Mouse (Mus musculus) testis, adult 2 months (tissue): ENCODE results near the gene Sbno2. TPM values are rescaled to one million over a fixed set of nuclear protein-coding genes. Genes with fewer than 3 reads are reported as not detected.

Experiments
- H3K27ac ChIP-seq: fragments of 200-500 bp; 2 replicates; pipeline ENCODE4 v1.5.1; 2012; ENCODE audit warnings: low read depth, low read length; ENCODE audit not compliant: control insufficient read depth, insufficient read depth
- H3K27me3 ChIP-seq: fragments of 200-500 bp; 2 replicates; pipeline ENCODE4 v1.6.1; 2012; ENCODE audit warnings: mild to moderate bottlenecking, low read length, moderate library complexity; ENCODE audit not compliant: control insufficient read depth, insufficient read depth
- H3K36me3 ChIP-seq: fragments of 200-500 bp; 2 replicates; pipeline ENCODE4 v1.6.1; 2012; ENCODE audit warnings: mild to moderate bottlenecking, low read length; ENCODE audit not compliant: control insufficient read depth, insufficient read depth
- H3K4me1 ChIP-seq: fragments of 200-500 bp; 2 replicates; pipeline ENCODE4 v1.6.1; 2012; ENCODE audit warnings: low read length; ENCODE audit not compliant: control insufficient read depth, insufficient read depth
- H3K4me3 ChIP-seq: fragments of 200-500 bp; 2 replicates; pipeline ENCODE4 v1.5.1; 2012; ENCODE audit warnings: low read depth, mild to moderate bottlenecking, low read length, moderate library complexity, mixed read lengths; ENCODE audit not compliant: control insufficient read depth
- CTCF ChIP-seq: fragments of 200-500 bp; IDR thresholded peaks from 2 replicates; pipeline ENCODE4 v1.5.1; 2012; ENCODE audit warnings: low read depth, mild to moderate bottlenecking, inconsistent platforms, low read length, moderate library complexity; ENCODE audit not compliant: control insufficient read depth, insufficient read depth, insufficient replicate concordance
- POLR2A ChIP-seq: fragments of 200-500 bp; IDR thresholded peaks from 2 replicates; pipeline ENCODE4 v1.6.1; 2012; ENCODE audit warnings: low read depth, mild to moderate bottlenecking, inconsistent platforms, low read length, moderate library complexity; ENCODE audit not compliant: control insufficient read depth
- polyA plus RNA-seq: library from polyadenylated mRNA; depleted of rRNA; stranded (reverse); fragments of >200 nt; gene quantifications from 2 replicates; pipeline ENCODE4 v1.2.3, GENCODE M21; 2012

Sbno2 gene
- polyA plus RNA-seq, 1 experiment = 13.9 TPM

- Histone ChIP-seq H3K4me1 (0 out of 2 replicates have a peak, but pooled peaks cover 2% of the 10 kb centered on the region), H3K27ac (no peak overlapping the region), H3K4me3 (no peak overlapping the region), H3K27me3 (no peaks in the 10 kb centered on the region), H3K36me3 (no peaks in the 10 kb centered on the region; the same call in none of the 2 replicates)
- TF ChIP-seq CTCF (no peak), POLR2A (no peak)
These were observed 18.7 kb upstream of the Sbno2 start for GRCm38 (mm10) chr10:80123932-80124562.

- Histone ChIP-seq H3K36me3 (no peaks in the 10 kb centered on the region; the same call in none of the 2 replicates), H3K27me3 (no peaks in the 10 kb centered on the region), H3K4me1 (peaks cover 16% of the 10 kb centered on the region), H3K27ac (no peak overlapping the region), H3K4me3 (no peak overlapping the region)
- TF ChIP-seq CTCF = no peak
- TF ChIP-seq POLR2A = no peak
These were observed 16.3 kb upstream of the Sbno2 start for GRCm38 (mm10) chr10:80121639-80122038.

- peaks cover 17% of the 10 kb centered on the region for H3K4me1 ChIP-seq
- H3K36me3 ChIP-seq = no peaks in the 10 kb centered on the region; the same call in none of the 2 replicates
- H3K27me3 ChIP-seq = no peaks in the 10 kb centered on the region
- H3K27ac ChIP-seq = no peak overlapping the region
- H3K4me3 ChIP-seq = no peak overlapping the region
- TF ChIP-seq POLR2A = no peak
- TF ChIP-seq CTCF = no peak
These were observed 14.8 kb upstream of the Sbno2 start for GRCm38 (mm10) chr10:80120146-80120545.

GRCm38 (mm10) chr10:80118552-80118951 lies 13.2 kb upstream of the Sbno2 start:
- TF ChIP-seq POLR2A = no peak
- TF ChIP-seq CTCF = no peak
- H3K4me3 ChIP-seq = no peak overlapping the region; the same call in 1 of the 2 replicates
- peaks cover 22% of the 10 kb centered on the region for H3K4me1 ChIP-seq
- H3K36me3 ChIP-seq = no peaks in the 10 kb centered on the region; the same call in none of the 2 replicates
- no peaks in the 10 kb centered on the region for H3K27me3 ChIP-seq
- H3K27ac ChIP-seq = no peak overlapping the region

GRCm38 (mm10) chr10:80117736-80118135 lies 12.4 kb upstream of the Sbno2 start:
- no peaks in the 10 kb centered on the region for H3K27me3 ChIP-seq
- H3K36me3 ChIP-seq = no peaks in the 10 kb centered on the region; the same call in none of the 2 replicates
- H3K4me1 ChIP-seq = peaks cover 23% of the 10 kb centered on the region
- TF ChIP-seq POLR2A (no peak), CTCF (no peak)
- no peak overlapping the region for H3K27ac ChIP-seq
- H3K4me3 ChIP-seq = peak overlapping the region; percentile 79

- H3K36me3 ChIP-seq = no peaks in the 10 kb centered on the region; the same call in none of the 2 replicates
- TF ChIP-seq POLR2A (0 out of 2 replicates have a peak, but pooled peaks have one; percentile 11), CTCF (no peak)
These were observed 11.7 kb upstream of the Sbno2 start for GRCm38 (mm10) chr10:80116927-80117691.

GRCm38 (mm10) chr10:80116563-80116926 lies 11.2 kb upstream of the Sbno2 start:
- TF ChIP-seq POLR2A (no peak), CTCF (no peak; the same call in 1 of the 2 replicates)
- peaks cover 23% of the 10 kb centered on the region for H3K4me1 ChIP-seq
- H3K27ac ChIP-seq = peak overlapping the region; percentile 76
- H3K4me3 ChIP-seq = peak overlapping the region; percentile 79
- H3K27me3 ChIP-seq = no peaks in the 10 kb centered on the region
- H3K36me3 ChIP-seq = no peaks in the 10 kb centered on the region; the same call in 1 of the 2 replicates

More at GRCm38 (mm10) chr10:80116927-80117691, 11.7 kb upstream of the Sbno2 start:
- H3K27me3 ChIP-seq = no peaks in the 10 kb centered on the region
- H3K27ac ChIP-seq = peak overlapping the region; percentile 76
- peak overlapping the region; percentile 79 for H3K4me3 ChIP-seq
- peaks cover 23% of the 10 kb centered on the region for H3K4me1 ChIP-seq
